ENCODE assay signal across 10 mouse cellular contexts in genomic region chr6:83057790-83058189, GRCm38 (mm10). TPM values are rescaled to one million over a fixed set of nuclear protein-coding genes. Genes with fewer than 3 reads are reported as not detected.
A peak's percentile ranks its signal among the peaks of the same experiment; 100 is the strongest.
DNase-seq lines count a peak whose midpoint lies in the region; ATAC-seq lines count a peak whose summit lies in the region.
"Had no signal": no experiment of that assay in that cellular context is flagged by ENCODE, and none has a peak within 500 bp of the region (broad histone marks: within the 10 kb centered on the region; RNA-seq: fewer than 3 reads in every experiment).

Dqx1 (plus strand) TSS chr6:83057844.

- H3K9ac ChIP-seq in kidney, embryonic 16.5 days (replicated peaks; ENCODE audit: low read length): peak within 1 kb of the TSS; percentile 33
- H3K9ac ChIP-seq: limb, embryonic 12.5 days had no signal

- peaks cover 18% of the 10 kb centered on the region for H3K4me1 ChIP-seq in kidney, embryonic 16.5 days (ENCODE audit: insufficient read depth, low read length)

- H3K27me3 ChIP-seq in kidney, embryonic 16.5 days (ENCODE audit: insufficient read depth, low read length): peaks cover 13% of the 10 kb centered on the region

- 60% methylated on average over 3 of the region's 3 CpGs for WGBS in kidney, embryonic 16.5 days

- ATAC-seq in kidney, embryonic 16.5 days (ENCODE audit: low FRiP score, low TSS enrichment): peak; percentile 8; the same call in 1 of the 2 replicates

- H3K4me2 ChIP-seq in kidney, embryonic 16.5 days (replicated peaks; ENCODE audit: low read depth, low read length): peak within 1 kb of the TSS; percentile 24

- H3K9me3 ChIP-seq in kidney, embryonic 16.5 days (ENCODE audit: low read length): no peaks in the 10 kb centered on the region
- H3K9me3 ChIP-seq: limb, embryonic 12.5 days had no signal

- H3K4me3 ChIP-seq in kidney, embryonic 16.5 days (ENCODE audit: low read length): peak within 1 kb of the TSS; percentile 25

- DNase-seq in layer of hippocampus, adult 9-11 months: peak; percentile 52
- no peak for DNase-seq in layer of hippocampus, postnatal 10 days (ENCODE audit: low spot score in 2 of 2)
- peak; percentile 94 for DNase-seq in R1 (ENCODE audit: low read depth, low spot score)
- DNase-seq in lung, postnatal 36 days: peak; percentile 54
- no peak for DNase-seq in retina, embryonic 14.5 days (ENCODE audit: low spot score)
- DNase-seq in thymus, postnatal 14 days: no peak
- no peak for DNase-seq in heart, adult 9 months (ENCODE audit: low spot score in 2 of 2)
- DNase-seq: thymus, postnatal 25 days had no signal

- H3K36me3 ChIP-seq in kidney, embryonic 16.5 days (ENCODE audit: insufficient read depth, low read length): peaks cover 18% of the 10 kb centered on the region; the same call in 1 of the 2 replicates

- peak within 1 kb of the TSS; percentile 51; the same call in 1 of the 2 replicates for H3K27ac ChIP-seq in kidney, embryonic 16.5 days (ENCODE audit: low read length)
- H3K27ac ChIP-seq: limb, embryonic 12.5 days had no signal

RNA-seq across cellular contexts. Expression of gene Dqx1, which starts in this region (rescaled TPM):
- under 1 TPM; 0.37 to 0.54 TPM for total RNA-seq in layer of hippocampus, postnatal 10 days (2021)
- 5.0 and 5.2 TPM in 2 replicates for polyA plus RNA-seq in kidney, embryonic 16.5 days (2015; fragmentation: Nextera tagmentation; extraction: Ambion mirVana)

Comparison
In these comparisons a context has a peak if more than half of its experiments do, and no peak if none do; other contexts are left out.
1. DNase-seq: peak in layer of hippocampus, adult 9-11 months (single experiment), R1 (single experiment) and lung, postnatal 36 days (single experiment); none in layer of hippocampus, postnatal 10 days (0 of 2), retina, embryonic 14.5 days (single experiment), thymus, postnatal 14 days (single experiment) and heart, adult 9 months (0 of 2).